Mouse (Mus musculus): ENCODE measurements at regions not wholly inside any gene's neighbourhood (a gene's known extent, or its start where the extent isn't known, plus 50 kb on each side); places are given as distances from the start of the nearest gene placed in this dataset.

- DNase-seq (ENCODE audit: low spot score) (peak; percentile 19), ATAC-seq (replicated peaks; ENCODE audit: insufficient number of reproducible peaks, low FRiP score, low TSS enrichment, low read depth) (no peak)
- H3K9me3 ChIP-seq (replicated peaks; ENCODE audit: control insufficient read depth, low read length) = no peaks in the 10 kb centered on the region
- no peak overlapping the region for H3K4me2 ChIP-seq (ENCODE audit: low read depth, low read length)
- H3K4me3 ChIP-seq (ENCODE audit: low read depth, low read length) = no peak overlapping the region
- no peak overlapping the region for H3K27ac ChIP-seq (replicated peaks; ENCODE audit: low read depth, low read length)
- H3K27me3 ChIP-seq (ENCODE audit: control insufficient read depth, insufficient read depth, low read length) = no peaks in the 10 kb centered on the region
- 78% methylated on average over 6 of the region's 6 CpGs for WGBS
- H3K4me1 ChIP-seq (ENCODE audit: control insufficient read depth, insufficient read depth, low read length) = no peaks in the 10 kb centered on the region
- H3K9ac ChIP-seq (replicated peaks; ENCODE audit: low read length) = no peak overlapping the region
- no peaks in the 10 kb centered on the region for H3K36me3 ChIP-seq (replicated peaks; ENCODE audit: control insufficient read depth, insufficient read depth, low read depth, low read length)
Observed at GRCm38 (mm10) chr3:40472766-40473165, 58.3 kb upstream of the Intu start.

GRCm38 (mm10) chr3:40480258-40480951 is 50.7 kb upstream of the Intu start:
- Histone ChIP-seq H3K4me1 (ENCODE audit: control insufficient read depth, insufficient read depth, low read length) (no peaks in the 10 kb centered on the region), H3K4me2 (ENCODE audit: low read depth, low read length) (no peak overlapping the region), H3K4me3 (ENCODE audit: low read depth, low read length) (no peak overlapping the region), H3K27me3 (ENCODE audit: control insufficient read depth, insufficient read depth, low read length) (no peaks in the 10 kb centered on the region), H3K9me3 (replicated peaks; ENCODE audit: control insufficient read depth, low read length) (no peaks in the 10 kb centered on the region), H3K36me3 (replicated peaks; ENCODE audit: control insufficient read depth, insufficient read depth, low read depth, low read length) (no peaks in the 10 kb centered on the region), H3K27ac (replicated peaks; ENCODE audit: low read depth, low read length) (no peak overlapping the region), H3K9ac (replicated peaks; ENCODE audit: low read length) (no peak overlapping the region)
- DNase-seq (ENCODE audit: low spot score) = no peak
- whole genome bisulfite sequencing = 71% methylated on average over 15 of the region's 15 CpGs
- no peak for ATAC-seq (replicated peaks; ENCODE audit: insufficient number of reproducible peaks, low FRiP score, low TSS enrichment, low read depth)
